Mouse (Mus musculus) heart, adult 9 months (tissue): ENCODE measurements around the gene Srgap1.
A peak's percentile ranks its signal among the peaks of the same experiment; 100 is the strongest.

Experiments used
- DNase-seq, 2 experiments: peaks; one replicate each; pipeline ENCODE4 v3.0.0; 2022; ENCODE audit warnings: low spot score in 2 of 2

The Srgap1 gene

DNA sequence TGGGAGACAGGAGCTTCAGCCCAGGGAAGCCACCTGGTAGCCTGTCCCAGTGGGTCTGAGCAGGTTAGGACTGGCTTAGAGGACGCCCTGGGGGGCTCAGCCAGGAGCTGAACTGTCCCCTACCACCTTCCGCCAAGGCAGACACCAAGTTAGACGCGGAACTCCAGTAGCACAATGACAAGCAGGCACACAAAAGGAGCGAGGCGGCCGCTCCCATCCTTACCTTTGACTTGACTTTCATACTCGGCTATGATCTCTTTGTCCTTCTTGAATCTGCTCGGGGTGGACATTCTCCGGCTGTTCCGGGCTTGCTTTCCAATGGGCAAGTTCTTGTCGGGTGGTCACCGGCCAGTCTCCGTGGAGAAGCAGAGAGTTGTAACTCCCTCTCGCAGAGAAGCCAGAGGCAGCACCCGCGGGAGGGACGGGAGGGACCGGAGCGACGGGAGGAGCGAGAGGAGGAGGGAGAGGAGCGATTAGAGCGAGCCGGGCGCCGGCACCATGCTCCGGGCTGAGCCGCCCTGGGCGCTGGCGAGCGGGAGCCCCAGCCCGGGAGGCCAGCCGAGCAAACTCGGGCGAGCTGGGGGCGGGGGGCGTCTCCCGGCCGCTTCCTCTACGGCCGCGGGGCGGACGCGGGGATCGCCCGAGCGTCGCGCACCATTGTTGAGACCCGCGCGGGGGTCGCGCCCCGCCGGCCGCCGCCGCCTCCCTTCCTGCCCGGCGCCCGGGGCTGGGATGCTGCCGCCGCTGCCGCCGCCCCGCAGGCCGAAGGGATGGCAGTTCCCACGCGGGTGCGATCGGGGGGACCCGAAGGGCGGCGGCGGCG is at the start of gene Srgap1:
Srgap1 (minus strand) TSS at position 412 of the 823 bp plus-strand sequence.
- DNase-seq = peak; percentile 40 to 44

DNA sequence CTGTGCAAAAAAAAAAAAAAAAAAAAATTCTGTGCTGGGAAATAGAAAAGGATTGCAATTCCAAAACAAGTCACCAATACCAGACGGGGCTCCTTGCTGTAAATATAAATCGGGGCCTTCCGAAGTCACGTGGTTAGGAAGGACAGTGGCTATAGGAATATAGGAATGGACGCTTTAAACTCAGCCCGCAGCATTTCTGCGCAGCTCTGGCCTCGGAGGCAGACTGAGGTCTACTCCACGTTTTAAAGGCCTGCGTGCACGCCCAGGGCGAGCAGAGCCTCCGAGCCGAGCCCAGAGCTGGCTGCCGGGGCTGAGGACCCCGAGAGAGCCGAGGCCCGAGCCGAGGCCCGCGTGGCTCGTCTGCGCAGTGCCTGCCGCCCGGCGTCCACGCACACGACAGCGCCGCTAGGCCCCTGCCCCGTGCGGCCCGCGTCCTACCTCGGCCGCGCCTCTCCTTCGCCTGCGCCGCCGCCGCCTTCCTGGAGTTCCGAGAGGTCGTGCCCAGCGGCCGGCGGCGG is 49.4 kb upstream of the Srgap1 start:
- DNase-seq = no peak

DNA sequence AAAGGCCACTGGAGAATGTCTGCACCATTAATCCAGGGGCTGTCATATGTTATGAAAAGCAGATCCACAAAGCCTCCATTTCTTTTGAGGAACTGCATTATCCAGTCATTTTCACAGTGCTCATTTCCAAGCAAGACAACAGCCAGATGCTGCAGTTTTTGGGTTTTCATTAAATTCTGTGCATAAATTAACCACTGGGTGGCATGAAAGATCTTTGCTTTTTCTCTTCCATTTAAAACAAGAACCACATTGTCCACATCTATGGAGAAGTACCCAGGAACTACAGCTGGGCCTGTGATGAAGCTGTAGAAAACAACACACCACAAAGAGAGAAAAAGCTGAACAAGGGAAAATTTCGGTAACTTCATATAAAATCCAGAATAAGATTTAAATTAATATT is 43.4 kb upstream of the Srgap1 start:
- no peak for DNase-seq

- DNase-seq = no peak
These were observed 34.2 kb upstream of the Srgap1 start for GRCm38 (mm10) chr10:122081352-122081751.

- no peak for DNase-seq
These were observed 22.0 kb upstream of the Srgap1 start for GRCm38 (mm10) chr10:122069153-122069552.

- no peak for DNase-seq
These were observed 8.7 kb upstream of the Srgap1 start for GRCm38 (mm10) chr10:122055826-122056225.

GRCm38 (mm10) chr10:122054535-122054934 is 7.4 kb upstream of the Srgap1 start:
- DNase-seq = peak; percentile 37 to 39

GRCm38 (mm10) chr10:122051831-122052230 is 4.7 kb upstream of the Srgap1 start:
- DNase-seq = peak; percentile 64 to 83

- peak; percentile 66 to 73 for DNase-seq
These were observed 731 bp upstream of the Srgap1 start for GRCm38 (mm10) chr10:122047727-122048365.

DNA sequence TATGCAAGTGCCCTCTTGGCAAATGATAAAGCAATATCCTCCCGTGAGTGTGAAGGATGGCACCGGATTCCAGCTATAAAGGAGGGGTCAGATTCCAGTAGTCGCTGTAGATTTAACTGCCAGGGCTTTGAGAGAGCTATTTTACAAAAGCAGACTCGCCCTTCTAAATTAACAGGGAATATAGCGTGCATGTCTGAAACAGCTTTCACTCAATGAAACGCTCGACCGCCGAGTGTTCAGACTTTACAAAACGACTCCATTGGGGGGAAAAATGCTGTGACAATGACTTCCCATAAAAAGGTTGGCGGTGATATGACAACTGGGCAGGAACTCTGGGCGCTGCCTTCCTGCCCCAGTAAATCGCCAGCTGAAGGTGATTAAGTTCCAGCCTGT is 608 bp downstream of the Srgap1 start:
- DNase-seq = no peak

- no peak for DNase-seq
These were observed 1.2 kb downstream of the Srgap1 start for GRCm38 (mm10) chr10:122045946-122046345.

GRCm38 (mm10) chr10:122044926-122045325 is 2.2 kb downstream of the Srgap1 start:
- DNase-seq = no peak

- DNase-seq = no peak
These were observed 6.7 kb downstream of the Srgap1 start for GRCm38 (mm10) chr10:122040372-122040771.

GRCm38 (mm10) chr10:122039566-122039965 is 7.5 kb downstream of the Srgap1 start:
- DNase-seq = no peak

DNA sequence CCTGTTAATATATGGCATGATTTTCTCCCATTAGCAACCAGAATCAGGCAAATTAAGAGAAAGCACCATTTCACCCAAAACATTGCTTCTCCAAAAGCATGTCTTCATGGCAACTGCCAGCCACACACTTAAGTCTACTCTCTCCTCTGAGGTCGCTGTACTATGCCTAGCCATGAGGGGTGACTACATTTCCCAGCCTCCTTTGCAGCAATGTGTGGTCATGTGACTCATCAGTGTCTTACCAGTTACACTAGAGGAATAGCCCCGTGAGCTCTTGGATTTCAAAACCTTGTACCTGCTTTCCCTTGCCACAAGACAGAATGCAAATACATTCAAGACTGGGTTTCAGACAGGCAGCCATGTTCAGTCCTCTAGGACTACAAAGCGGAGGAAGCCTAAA is 8.6 kb downstream of the Srgap1 start:
- no peak for DNase-seq

- DNase-seq = no peak
These were observed 13.8 kb downstream of the Srgap1 start for GRCm38 (mm10) chr10:122033271-122033670.

- no peak for DNase-seq
These were observed 16.7 kb downstream of the Srgap1 start for GRCm38 (mm10) chr10:122030420-122030819.

GRCm38 (mm10) chr10:122029738-122030137 is 17.4 kb downstream of the Srgap1 start:
- no peak for DNase-seq

DNA sequence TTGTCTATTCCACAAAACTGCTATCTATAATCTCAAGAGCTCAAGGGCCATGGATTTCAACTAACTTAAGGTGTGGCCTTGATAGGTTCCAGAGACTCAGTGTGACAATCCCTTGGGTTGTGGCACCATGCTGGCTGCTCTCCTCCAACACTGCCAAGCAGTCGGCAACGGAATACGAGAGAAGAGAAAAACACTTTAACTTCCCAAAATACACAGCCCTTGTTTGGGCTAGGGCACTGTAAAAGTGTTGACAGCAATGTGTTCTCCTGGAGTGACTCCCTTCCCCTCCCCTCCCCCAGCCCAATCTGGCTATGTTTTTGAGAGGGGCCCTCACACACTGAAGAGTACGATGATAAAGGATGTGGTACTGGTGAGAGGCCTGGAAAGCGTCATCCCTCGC is 21.9 kb downstream of the Srgap1 start:
- DNase-seq = no peak

GRCm38 (mm10) chr10:122020906-122021305 is 26.2 kb downstream of the Srgap1 start:
- DNase-seq = no peak

GRCm38 (mm10) chr10:122020255-122020654 is 26.9 kb downstream of the Srgap1 start:
- DNase-seq = no peak

GRCm38 (mm10) chr10:122018594-122019048 is 28.5 kb downstream of the Srgap1 start:
- DNase-seq = peak; percentile 21 to 24

- no peak for DNase-seq
These were observed 29.4 kb downstream of the Srgap1 start for GRCm38 (mm10) chr10:122017743-122018142.
